Comparison of ENCODE assay signal across 9 mouse cellular contexts in the genomic region with DNA sequence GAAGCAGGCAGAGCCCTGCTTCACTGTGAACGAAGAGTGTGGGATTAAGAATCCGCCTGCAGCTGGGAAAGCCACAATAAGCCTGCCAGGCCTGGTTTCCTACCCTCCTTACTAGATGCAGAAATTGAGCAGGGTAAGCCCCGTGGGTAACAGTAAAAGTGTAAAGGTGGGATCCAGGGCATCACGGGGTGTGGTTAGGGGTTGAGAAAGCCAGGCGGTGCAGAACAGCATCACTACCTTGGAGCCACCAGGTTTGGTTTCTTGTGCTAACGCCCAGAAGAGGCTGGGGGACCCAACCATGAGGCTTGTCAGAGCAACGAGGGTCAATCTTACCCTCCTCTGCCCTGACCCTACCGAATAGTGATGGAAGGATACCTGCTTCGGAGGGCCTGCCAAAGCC. TPM values are rescaled to one million over a fixed set of nuclear protein-coding genes. Genes with fewer than 3 reads are reported as not detected.
DNase-seq lines count a peak whose midpoint lies in the region; ATAC-seq and TF ChIP-seq lines count a peak whose summit lies in the region.
"Had no signal": no experiment of that assay in that cellular context is flagged by ENCODE, and none has a peak within 500 bp of the region (broad histone marks: within the 10 kb centered on the region; RNA-seq: fewer than 3 reads in every experiment).

No protein-coding gene starts in this region.

- H3K9ac ChIP-seq in kidney, embryonic 15.5 days: no peak overlapping the region
- no peak overlapping the region; the same call in 1 of the 2 replicates for H3K9ac ChIP-seq in kidney, embryonic 16.5 days (replicated peaks; ENCODE audit: low read length)
- peak overlapping the region; percentile 72 for H3K9ac ChIP-seq in embryonic facial prominence, embryonic 13.5 days
- no peak overlapping the region for H3K9ac ChIP-seq in forebrain, postnatal 0 days
- 0 out of 2 replicates have a peak overlapping the region, but pooled peaks have one; percentile 65 for H3K9ac ChIP-seq in midbrain, embryonic 12.5 days (replicated peaks)

- no peak for TF ChIP-seq CTCF in forebrain, postnatal 0 days (IDR thresholded peaks at IDR 0.05; ENCODE audit: low read depth)

- ATAC-seq in kidney, embryonic 15.5 days (replicated peaks; ENCODE audit: low FRiP score): no peak
- ATAC-seq in kidney, embryonic 16.5 days (ENCODE audit: low FRiP score, low TSS enrichment): no peak
- no peak for ATAC-seq in embryonic facial prominence, embryonic 13.5 days (ENCODE audit: insufficient number of reproducible peaks, insufficient read depth, low FRiP score, low TSS enrichment, low read depth)
- ATAC-seq in forebrain, postnatal 0 days: 0 out of 2 replicates have a peak, but pooled peaks have one; percentile 6
- ATAC-seq in midbrain, embryonic 12.5 days (ENCODE audit: low FRiP score, low read depth): no peak

- H3K27ac ChIP-seq in kidney, embryonic 15.5 days: no peak overlapping the region
- H3K27ac ChIP-seq in kidney, embryonic 16.5 days (ENCODE audit: low read length): no peak overlapping the region
- no peak overlapping the region for H3K27ac ChIP-seq in embryonic facial prominence, embryonic 13.5 days
- no peak overlapping the region for H3K27ac ChIP-seq in forebrain, postnatal 0 days (ENCODE audit: low read depth, low read length)
- no peak overlapping the region for H3K27ac ChIP-seq in midbrain, embryonic 12.5 days (replicated peaks)

- H3K9me3 ChIP-seq in kidney, embryonic 15.5 days (replicated peaks): no peaks in the 10 kb centered on the region
- H3K9me3 ChIP-seq in kidney, embryonic 16.5 days (ENCODE audit: low read length): no peaks in the 10 kb centered on the region
- H3K9me3 ChIP-seq in embryonic facial prominence, embryonic 13.5 days: no peaks in the 10 kb centered on the region
- no peaks in the 10 kb centered on the region for H3K9me3 ChIP-seq in forebrain, postnatal 0 days (ENCODE audit: low read length)
- no peaks in the 10 kb centered on the region for H3K9me3 ChIP-seq in midbrain, embryonic 12.5 days

- no peaks in the 10 kb centered on the region for H3K36me3 ChIP-seq in kidney, embryonic 15.5 days
- no peaks in the 10 kb centered on the region for H3K36me3 ChIP-seq in kidney, embryonic 16.5 days (ENCODE audit: insufficient read depth, low read length)
- no peaks in the 10 kb centered on the region for H3K36me3 ChIP-seq in embryonic facial prominence, embryonic 13.5 days
- H3K36me3 ChIP-seq in forebrain, postnatal 0 days (ENCODE audit: insufficient read depth): no peaks in the 10 kb centered on the region
- H3K36me3 ChIP-seq in midbrain, embryonic 12.5 days: no peaks in the 10 kb centered on the region

- H3K4me3 ChIP-seq in kidney, embryonic 15.5 days (replicated peaks): peak overlapping the region; percentile 56; the same call in 1 of the 2 replicates
- H3K4me3 ChIP-seq in kidney, embryonic 16.5 days (ENCODE audit: low read length): no peak overlapping the region
- H3K4me3 ChIP-seq in embryonic facial prominence, embryonic 13.5 days: peak overlapping the region; percentile 54
- no peak overlapping the region for H3K4me3 ChIP-seq in forebrain, postnatal 0 days (ENCODE audit: low read depth, low read length)
- H3K4me3 ChIP-seq in midbrain, embryonic 12.5 days: no peak overlapping the region

- peaks cover 13% of the 10 kb centered on the region; the same call in 1 of the 2 replicates for H3K4me1 ChIP-seq in kidney, embryonic 15.5 days
- peaks cover 12% of the 10 kb centered on the region for H3K4me1 ChIP-seq in kidney, embryonic 16.5 days (ENCODE audit: insufficient read depth, low read length)
- peaks cover 19% of the 10 kb centered on the region for H3K4me1 ChIP-seq in embryonic facial prominence, embryonic 13.5 days
- H3K4me1 ChIP-seq in forebrain, postnatal 0 days (ENCODE audit: insufficient read depth): no peaks in the 10 kb centered on the region
- peaks cover 14% of the 10 kb centered on the region for H3K4me1 ChIP-seq in midbrain, embryonic 12.5 days

- H3K27me3 ChIP-seq in kidney, embryonic 15.5 days: peaks cover 30% of the 10 kb centered on the region
- peaks cover 23% of the 10 kb centered on the region for H3K27me3 ChIP-seq in kidney, embryonic 16.5 days (ENCODE audit: insufficient read depth, low read length)
- H3K27me3 ChIP-seq in embryonic facial prominence, embryonic 13.5 days: peaks cover 33% of the 10 kb centered on the region
- H3K27me3 ChIP-seq in forebrain, postnatal 0 days (ENCODE audit: insufficient read depth, low read length): no peaks in the 10 kb centered on the region
- peaks cover 38% of the 10 kb centered on the region for H3K27me3 ChIP-seq in midbrain, embryonic 12.5 days

- peak overlapping the region; percentile 95 for H3K4me2 ChIP-seq in kidney, embryonic 15.5 days
- no peak overlapping the region; the same call in 1 of the 2 replicates for H3K4me2 ChIP-seq in kidney, embryonic 16.5 days (replicated peaks; ENCODE audit: low read depth, low read length)
- H3K4me2 ChIP-seq in embryonic facial prominence, embryonic 13.5 days: peak overlapping the region; percentile 95
- no peak overlapping the region for H3K4me2 ChIP-seq in forebrain, postnatal 0 days (ENCODE audit: low read depth)
- peak overlapping the region; percentile 89 for H3K4me2 ChIP-seq in midbrain, embryonic 12.5 days (replicated peaks)

- whole genome bisulfite sequencing in kidney, embryonic 15.5 days: 50% methylated on average over 9 of the region's 9 CpGs
- 56% methylated on average over 9 of the region's 9 CpGs for WGBS in kidney, embryonic 16.5 days
- 45% methylated on average over 9 of the region's 9 CpGs for WGBS in embryonic facial prominence, embryonic 13.5 days
- WGBS in forebrain, postnatal 0 days: 46% methylated on average over 9 of the region's 9 CpGs
- WGBS in midbrain, embryonic 12.5 days: 37% methylated on average over 9 of the region's 9 CpGs

- DNase-seq in forebrain, postnatal 0 days: no peak
- DNase-seq in cerebellum, adult 8-10 months: no peak
- DNase-seq in adrenal gland, postnatal 25 days: no peak
- DNase-seq in adrenal gland, postnatal 4 days (ENCODE audit: low spot score in 2 of 2): no peak

RNA-seq across cellular contexts. Expression of gene Gja4, which starts 0.7 kb away (rescaled TPM):
- 24.9 and 30.5 TPM in 2 replicates for polyA plus RNA-seq in kidney, embryonic 15.5 days (2015; fragmentation: Nextera tagmentation; extraction: Ambion mirVana)
- polyA plus RNA-seq in kidney, embryonic 16.5 days (2015; fragmentation: Nextera tagmentation; extraction: Ambion mirVana): 30.9 TPM in 2 replicates
- 11.1 and 14.3 TPM in 2 replicates for polyA plus RNA-seq in embryonic facial prominence, embryonic 13.5 days (2015; fragmentation: Nextera tagmentation; extraction: Ambion mirVana)
- total RNA-seq in forebrain, postnatal 0 days (2014; rRNA removed): 13.3 and 20.5 TPM in 2 replicates
- 15.3 and 15.7 TPM in 2 replicates for polyA plus RNA-seq in forebrain, postnatal 0 days (2015; fragmentation: Nextera tagmentation; extraction: Ambion mirVana)
- 12.6 and 17.1 TPM in 2 replicates for polyA plus RNA-seq in midbrain, embryonic 12.5 days (2016; fragmentation: Nextera tagmentation; extraction: Ambion mirVana)
- total RNA-seq in adrenal gland, postnatal 25 days (2021): 2.2 and 3.0 TPM in 2 replicates
- 10 to 100 TPM; 12.0 to 13.9 TPM for total RNA-seq in adrenal gland, postnatal 4 days (2021)

RNA-seq across cellular contexts. Expression of gene Gjb3, which starts 16.1 kb away (rescaled TPM):
- polyA plus RNA-seq in kidney, embryonic 15.5 days (2015; fragmentation: Nextera tagmentation; extraction: Ambion mirVana): 1.4 and 1.7 TPM in 2 replicates
- polyA plus RNA-seq in kidney, embryonic 16.5 days (2015; fragmentation: Nextera tagmentation; extraction: Ambion mirVana): 1.3 TPM in 2 replicates
- polyA plus RNA-seq in embryonic facial prominence, embryonic 13.5 days (2015; fragmentation: Nextera tagmentation; extraction: Ambion mirVana): 4.3 and 4.7 TPM in 2 replicates
- total RNA-seq in forebrain, postnatal 0 days (2014; rRNA removed): 1.2 TPM in 1 of 2 replicates, not detected in the other
- 0.20 and 0.30 TPM in 2 replicates for polyA plus RNA-seq in forebrain, postnatal 0 days (2015; fragmentation: Nextera tagmentation; extraction: Ambion mirVana)
- polyA plus RNA-seq in midbrain, embryonic 12.5 days (2016; fragmentation: Nextera tagmentation; extraction: Ambion mirVana): 0.42 and 0.65 TPM in 2 replicates
- not detected in 2 replicates for total RNA-seq in adrenal gland, postnatal 25 days (2021)
- total RNA-seq in adrenal gland, postnatal 4 days (2021): under 1 TPM; 0.20 to 0.62 TPM

RNA-seq across cellular contexts. Expression of gene Gjb4, which starts 39.3 kb away (rescaled TPM):
- 0.85 and 1.1 TPM in 2 replicates for polyA plus RNA-seq in kidney, embryonic 15.5 days (2015; fragmentation: Nextera tagmentation; extraction: Ambion mirVana)
- 0.87 and 0.92 TPM in 2 replicates for polyA plus RNA-seq in kidney, embryonic 16.5 days (2015; fragmentation: Nextera tagmentation; extraction: Ambion mirVana)
- polyA plus RNA-seq in embryonic facial prominence, embryonic 13.5 days (2015; fragmentation: Nextera tagmentation; extraction: Ambion mirVana): 0.14 and 0.36 TPM in 2 replicates
- total RNA-seq in forebrain, postnatal 0 days (2014; rRNA removed): not detected in 2 replicates
- not detected in 2 replicates for polyA plus RNA-seq in forebrain, postnatal 0 days (2015; fragmentation: Nextera tagmentation; extraction: Ambion mirVana)
- not detected in 2 replicates for polyA plus RNA-seq in midbrain, embryonic 12.5 days (2016; fragmentation: Nextera tagmentation; extraction: Ambion mirVana)
- not detected in 2 replicates for total RNA-seq in adrenal gland, postnatal 25 days (2021)
- total RNA-seq in adrenal gland, postnatal 4 days (2021): not detected
- polyA plus RNA-seq: intestine, embryonic 14.5 days had no signal

RNA-seq across cellular contexts. Expression of gene Gjb5, which starts 43.4 kb away (rescaled TPM):
- 2.2 and 2.4 TPM in 2 replicates for polyA plus RNA-seq in kidney, embryonic 15.5 days (2015; fragmentation: Nextera tagmentation; extraction: Ambion mirVana)
- 1.5 and 1.8 TPM in 2 replicates for polyA plus RNA-seq in kidney, embryonic 16.5 days (2015; fragmentation: Nextera tagmentation; extraction: Ambion mirVana)
- 0.25 and 0.35 TPM in 2 replicates for polyA plus RNA-seq in embryonic facial prominence, embryonic 13.5 days (2015; fragmentation: Nextera tagmentation; extraction: Ambion mirVana)
- total RNA-seq in forebrain, postnatal 0 days (2014; rRNA removed): 0.10 TPM in 1 of 2 replicates, not detected in the other
- polyA plus RNA-seq in forebrain, postnatal 0 days (2015; fragmentation: Nextera tagmentation; extraction: Ambion mirVana): 0.11 TPM in 1 of 2 replicates, not detected in the other
- polyA plus RNA-seq in midbrain, embryonic 12.5 days (2016; fragmentation: Nextera tagmentation; extraction: Ambion mirVana): 0.17 TPM in 2 replicates
- not detected in 2 replicates for total RNA-seq in adrenal gland, postnatal 25 days (2021)
- total RNA-seq in adrenal gland, postnatal 4 days (2021): 1 to 10 TPM in 1 of 2 experiments, under 1 TPM in 1; 0.65 to 1.1 TPM

Comparison
In these comparisons a context has a peak if more than half of its experiments do, and no peak if none do; other contexts are left out.
1. H3K4me2 ChIP-seq: peak in kidney, embryonic 15.5 days (single experiment), embryonic facial prominence, embryonic 13.5 days (single experiment) and midbrain, embryonic 12.5 days (single experiment); none in kidney, embryonic 16.5 days (single experiment) and forebrain, postnatal 0 days (single experiment).
2. H3K4me3 ChIP-seq: peak in kidney, embryonic 15.5 days (single experiment) and embryonic facial prominence, embryonic 13.5 days (single experiment); none in kidney, embryonic 16.5 days (single experiment), forebrain, postnatal 0 days (single experiment) and midbrain, embryonic 12.5 days (single experiment).
3. H3K9ac ChIP-seq: peak in embryonic facial prominence, embryonic 13.5 days (single experiment) and midbrain, embryonic 12.5 days (single experiment); none in kidney, embryonic 15.5 days (single experiment), kidney, embryonic 16.5 days (single experiment) and forebrain, postnatal 0 days (single experiment).